Mouse (Mus musculus) G1E (cell line): ENCODE measurements around the gene Hs3st4.

Experiments
- CTCF ChIP-seq: IDR thresholded peaks from 2 replicates; pipeline ENCODE4 v1.5.1; 2012; ENCODE audit warnings: low read depth, low read length, inconsistent platforms, mixed read lengths
- GATA1 ChIP-seq: IDR thresholded peaks from 2 replicates; pipeline ENCODE4 v1.6.1; 2012; ENCODE audit warnings: borderline replicate concordance, low read length, inconsistent platforms, mixed read lengths
- GATA2 ChIP-seq: IDR thresholded peaks from 2 replicates; pipeline ENCODE4 v1.6.1; 2012; ENCODE audit warnings: low read depth, low read length, inconsistent platforms, borderline replicate concordance
- POLR2AphosphoS5 ChIP-seq: IDR thresholded peaks from 2 replicates; pipeline ENCODE4 v1.6.1; 2012; ENCODE audit warnings: low read depth, low read length, inconsistent platforms; ENCODE audit not compliant: insufficient replicate concordance
- TAL1 ChIP-seq: conservative IDR thresholded peaks from 2 replicates; pipeline ENCODE4 v1.6.1; 2012; ENCODE audit warnings: low read depth, low read length, inconsistent platforms, mixed read lengths

GRCm38 (mm10) chr7:124047382-124047781 is 64.7 kb downstream of the Hs3st4 start:
- no peak for TF ChIP-seq GATA1
- TF ChIP-seq CTCF, result no peak
- no peak for TF ChIP-seq POLR2AphosphoS5
- TF ChIP-seq TAL1, result no peak
- TF ChIP-seq GATA2, result no peak
